Mouse (Mus musculus): ENCODE results near the gene Trit1. TPM values are rescaled to one million over a fixed set of nuclear protein-coding genes. Genes with fewer than 3 reads are reported as not detected.

Gene Trit1
- polyA plus RNA-seq, 1 experiment from 2014 or later: 29.4 TPM

- no peak overlapping the region for H3K27ac ChIP-seq (ENCODE audit: low read depth, low read length)
- H3K36me3 ChIP-seq (ENCODE audit: control insufficient read depth, insufficient read depth, low read length): no peaks in the 10 kb centered on the region
- H3K9ac ChIP-seq (ENCODE audit: low read length): no peak overlapping the region
- no peaks in the 10 kb centered on the region for H3K9me3 ChIP-seq (replicated peaks; ENCODE audit: control insufficient read depth, low read length)
- no peaks in the 10 kb centered on the region for H3K27me3 ChIP-seq (replicated peaks; ENCODE audit: control insufficient read depth, insufficient read depth, low read length)
- no peaks in the 10 kb centered on the region for H3K4me1 ChIP-seq (ENCODE audit: control insufficient read depth, insufficient read depth, low read length)
- no peak overlapping the region for H3K4me3 ChIP-seq (ENCODE audit: low read depth, low read length)
- 76% methylated on average over 8 of the region's 8 CpGs for WGBS
- DNase-seq (ENCODE audit: low spot score) (no peak), ATAC-seq (no peak)
- H3K4me2 ChIP-seq (ENCODE audit: low read length): no peak overlapping the region
Measured at GRCm38 (mm10) chr4:123076928-123077327, 60.5 kb downstream of the Trit1 start.

DNA sequence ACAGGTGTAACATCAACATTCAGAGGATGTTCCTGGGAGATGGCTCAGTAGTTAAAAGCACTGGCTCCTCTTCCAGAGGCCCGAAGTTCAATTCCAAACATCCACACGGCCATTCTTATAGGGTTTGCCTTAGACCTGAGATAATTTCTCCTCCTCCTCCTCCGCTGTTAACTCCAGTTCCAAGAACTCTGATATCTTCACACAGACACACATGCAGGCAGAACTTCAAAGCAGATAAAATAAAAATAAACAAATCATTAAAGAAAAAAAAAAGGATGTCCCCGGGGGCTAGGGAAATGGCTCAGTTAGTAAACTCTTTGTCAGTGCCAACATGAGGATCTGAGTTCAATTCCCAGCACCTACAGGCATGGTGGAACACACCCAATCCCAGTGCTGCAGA, 61.8 kb downstream of the Trit1 start:
- no peak overlapping the region for H3K27ac ChIP-seq (ENCODE audit: low read depth, low read length)
- H3K4me2 ChIP-seq (ENCODE audit: low read length): no peak overlapping the region
- H3K4me3 ChIP-seq (ENCODE audit: low read depth, low read length): no peak overlapping the region
- 84% methylated on average over 4 of the region's 4 CpGs for WGBS
- no peaks in the 10 kb centered on the region for H3K27me3 ChIP-seq (replicated peaks; ENCODE audit: control insufficient read depth, insufficient read depth, low read length)
- DNase-seq (ENCODE audit: low spot score) (no peak), ATAC-seq (no peak)
- no peaks in the 10 kb centered on the region for H3K36me3 ChIP-seq (ENCODE audit: control insufficient read depth, insufficient read depth, low read length)
- H3K9ac ChIP-seq (ENCODE audit: low read length): no peak overlapping the region
- no peaks in the 10 kb centered on the region for H3K9me3 ChIP-seq (replicated peaks; ENCODE audit: control insufficient read depth, low read length)
- H3K4me1 ChIP-seq (ENCODE audit: control insufficient read depth, insufficient read depth, low read length): no peaks in the 10 kb centered on the region

DNA sequence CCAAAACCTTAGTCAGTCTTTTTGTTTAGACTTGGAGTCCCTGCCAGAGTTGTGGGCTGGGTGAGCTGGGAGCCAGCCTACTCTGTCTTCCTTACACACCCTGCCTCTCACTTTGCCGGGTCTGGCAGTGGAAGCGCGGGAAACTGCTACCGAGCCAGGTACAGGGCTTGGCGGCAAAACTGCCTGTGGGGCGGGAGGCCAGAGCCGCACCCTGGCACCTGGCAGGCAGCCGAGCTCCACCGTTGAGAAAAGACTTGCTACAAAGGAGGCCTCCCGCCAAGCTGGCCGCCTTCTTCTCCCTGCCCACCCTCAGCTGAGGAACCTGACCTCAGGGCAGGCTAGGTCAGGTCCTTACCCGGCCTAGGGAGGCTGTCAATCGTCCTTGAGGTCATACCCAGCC, 64.4 kb downstream of the Trit1 start:
- Histone ChIP-seq H3K9ac (ENCODE audit: low read length) (no peak overlapping the region), H3K4me1 (ENCODE audit: control insufficient read depth, insufficient read depth, low read length) (no peaks in the 10 kb centered on the region), H3K27me3 (replicated peaks; ENCODE audit: control insufficient read depth, insufficient read depth, low read length) (no peaks in the 10 kb centered on the region), H3K9me3 (replicated peaks; ENCODE audit: control insufficient read depth, low read length) (no peaks in the 10 kb centered on the region), H3K27ac (ENCODE audit: low read depth, low read length) (no peak overlapping the region), H3K4me2 (ENCODE audit: low read length) (no peak overlapping the region), H3K4me3 (ENCODE audit: low read depth, low read length) (no peak overlapping the region), H3K36me3 (ENCODE audit: control insufficient read depth, insufficient read depth, low read length) (no peaks in the 10 kb centered on the region)
- DNase-seq (ENCODE audit: low spot score) (no peak), ATAC-seq (no peak)
- WGBS: 29% methylated on average over 13 of the region's 13 CpGs

DNA sequence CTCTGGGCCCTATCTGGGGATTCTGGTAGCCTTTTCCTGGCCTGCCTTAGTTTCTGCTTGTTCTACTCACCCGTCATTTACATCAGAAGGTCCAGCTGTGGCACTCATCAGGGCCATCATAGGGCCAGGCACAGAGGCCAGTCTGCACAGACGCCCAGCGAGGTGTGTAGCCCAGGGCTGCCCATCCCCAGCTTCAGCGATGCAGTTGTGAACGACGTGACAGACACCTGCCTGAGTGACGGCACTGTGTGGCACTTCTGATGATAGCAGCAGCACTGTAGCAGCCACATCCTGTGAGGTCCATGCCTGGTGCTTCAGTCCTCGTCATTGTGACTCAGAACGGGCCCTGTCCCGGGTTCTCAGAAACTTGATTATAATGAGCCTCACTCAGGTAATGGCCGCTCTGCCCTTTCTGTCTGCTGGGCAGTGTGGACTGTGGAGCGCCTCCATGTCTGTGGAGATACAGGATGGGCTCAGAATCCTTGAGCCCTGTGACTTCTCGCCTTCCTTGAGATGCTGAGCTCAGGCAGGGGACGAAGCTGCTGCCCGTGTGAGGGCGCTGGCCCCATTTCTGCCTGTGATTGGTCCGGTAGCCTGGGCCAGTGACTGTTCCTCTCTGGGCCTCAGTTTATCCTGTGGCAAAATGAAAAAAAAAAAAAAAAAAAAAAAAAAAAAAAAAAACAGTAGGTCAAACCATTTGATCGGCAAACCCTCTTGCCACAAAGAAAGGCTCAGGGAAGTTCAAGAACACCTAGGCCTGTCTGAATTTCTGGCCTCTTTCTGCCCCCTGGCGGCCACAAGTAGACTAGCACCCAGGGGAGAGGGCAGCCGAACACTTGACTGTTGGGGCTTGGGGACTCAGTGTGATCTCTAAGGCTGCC, 66.1 kb downstream of the Trit1 start:
- no peaks in the 10 kb centered on the region for H3K36me3 ChIP-seq (ENCODE audit: control insufficient read depth, insufficient read depth, low read length)
- 72% methylated on average over 20 of the region's 20 CpGs for WGBS
- H3K4me1 ChIP-seq (ENCODE audit: control insufficient read depth, insufficient read depth, low read length): no peaks in the 10 kb centered on the region
- ATAC-seq (peak; percentile 77), DNase-seq (ENCODE audit: low spot score) (peak; percentile 85)
- H3K9ac ChIP-seq (ENCODE audit: low read length): no peak overlapping the region
- no peaks in the 10 kb centered on the region for H3K27me3 ChIP-seq (replicated peaks; ENCODE audit: control insufficient read depth, insufficient read depth, low read length)
- no peak overlapping the region for H3K4me3 ChIP-seq (ENCODE audit: low read depth, low read length)
- no peak overlapping the region for H3K27ac ChIP-seq (ENCODE audit: low read depth, low read length)
- H3K4me2 ChIP-seq (ENCODE audit: low read length): no peak overlapping the region
- H3K9me3 ChIP-seq (replicated peaks; ENCODE audit: control insufficient read depth, low read length): no peaks in the 10 kb centered on the region

DNA sequence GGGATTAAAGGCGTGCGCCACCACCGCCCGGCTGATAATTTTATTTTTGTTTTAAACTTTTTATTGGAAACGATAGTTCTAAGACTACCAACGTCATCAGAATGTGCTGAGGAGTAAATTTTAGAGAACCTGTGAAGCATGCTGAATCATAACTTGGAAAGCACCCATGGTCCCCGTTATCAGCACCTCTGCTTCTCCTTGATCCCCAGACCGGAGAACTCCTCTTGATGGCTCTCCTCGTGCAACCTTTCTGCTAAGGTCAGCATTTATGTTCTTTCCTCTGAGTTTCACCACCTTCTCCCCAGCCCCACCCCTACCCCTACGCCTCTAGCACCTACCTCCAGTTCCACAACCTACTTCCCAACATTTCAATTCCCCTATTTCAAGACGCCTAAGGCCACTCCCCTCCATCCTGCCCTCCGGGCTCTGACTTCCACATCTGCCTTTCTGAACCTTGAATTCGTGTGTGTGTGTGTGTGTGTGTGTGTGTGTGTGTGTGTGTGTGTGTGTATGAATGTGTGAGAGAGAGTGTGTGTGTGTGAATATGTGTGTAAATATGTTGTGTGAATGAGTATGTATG, 67.0 kb downstream of the Trit1 start:
- no peak overlapping the region for H3K4me3 ChIP-seq (ENCODE audit: low read depth, low read length)
- no peak overlapping the region for H3K27ac ChIP-seq (ENCODE audit: low read depth, low read length)
- no peaks in the 10 kb centered on the region for H3K4me1 ChIP-seq (ENCODE audit: control insufficient read depth, insufficient read depth, low read length)
- H3K27me3 ChIP-seq (replicated peaks; ENCODE audit: control insufficient read depth, insufficient read depth, low read length): no peaks in the 10 kb centered on the region
- H3K4me2 ChIP-seq (ENCODE audit: low read length): no peak overlapping the region
- WGBS: 67% methylated on average over 13 of the region's 13 CpGs
- no peaks in the 10 kb centered on the region for H3K9me3 ChIP-seq (replicated peaks; ENCODE audit: control insufficient read depth, low read length)
- H3K9ac ChIP-seq (ENCODE audit: low read length): no peak overlapping the region
- H3K36me3 ChIP-seq (ENCODE audit: control insufficient read depth, insufficient read depth, low read length): no peaks in the 10 kb centered on the region
- ATAC-seq: no peak
- DNase-seq (ENCODE audit: low spot score): no peak

- H3K9me3 ChIP-seq (replicated peaks; ENCODE audit: control insufficient read depth, low read length): no peaks in the 10 kb centered on the region
- H3K27ac ChIP-seq (ENCODE audit: low read depth, low read length): no peak overlapping the region
- H3K4me3 ChIP-seq (ENCODE audit: low read depth, low read length): no peak overlapping the region
- 81% methylated on average over 2 of the region's 2 CpGs for WGBS
- H3K4me2 ChIP-seq (ENCODE audit: low read length): no peak overlapping the region
- no peaks in the 10 kb centered on the region for H3K27me3 ChIP-seq (replicated peaks; ENCODE audit: control insufficient read depth, insufficient read depth, low read length)
- ATAC-seq: no peak
- H3K36me3 ChIP-seq (ENCODE audit: control insufficient read depth, insufficient read depth, low read length): no peaks in the 10 kb centered on the region
- H3K4me1 ChIP-seq (ENCODE audit: control insufficient read depth, insufficient read depth, low read length): no peaks in the 10 kb centered on the region
- no peak for DNase-seq (ENCODE audit: low spot score)
- no peak overlapping the region for H3K9ac ChIP-seq (ENCODE audit: low read length)
Measured at GRCm38 (mm10) chr4:123085290-123085689, 68.9 kb downstream of the Trit1 start.

DNA sequence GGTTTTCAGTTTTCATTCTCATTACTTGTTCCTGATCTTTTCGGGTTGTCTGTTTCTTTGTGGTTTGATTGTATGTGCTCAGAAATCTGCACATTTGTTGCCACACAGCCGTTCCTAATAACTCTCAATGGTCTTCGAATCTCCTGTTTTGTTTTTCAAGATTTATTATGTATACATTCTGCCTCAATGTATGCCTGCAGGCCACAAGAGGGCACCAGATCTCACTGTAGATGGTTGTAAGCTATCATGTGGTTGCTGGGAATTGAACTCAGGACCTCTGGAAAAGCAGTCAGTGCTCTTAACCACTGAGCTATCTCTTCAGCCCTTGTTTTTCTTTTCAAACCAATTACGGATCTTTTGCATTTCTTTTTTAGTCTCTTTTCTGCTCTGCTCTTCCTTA, 70.0 kb downstream of the Trit1 start:
- Histone ChIP-seq H3K4me2 (ENCODE audit: low read length) (no peak overlapping the region), H3K4me1 (ENCODE audit: control insufficient read depth, insufficient read depth, low read length) (no peaks in the 10 kb centered on the region), H3K36me3 (ENCODE audit: control insufficient read depth, insufficient read depth, low read length) (no peaks in the 10 kb centered on the region), H3K27ac (ENCODE audit: low read depth, low read length) (no peak overlapping the region), H3K4me3 (ENCODE audit: low read depth, low read length) (no peak overlapping the region), H3K9ac (ENCODE audit: low read length) (no peak overlapping the region), H3K27me3 (replicated peaks; ENCODE audit: control insufficient read depth, insufficient read depth, low read length) (no peaks in the 10 kb centered on the region), H3K9me3 (replicated peaks; ENCODE audit: control insufficient read depth, low read length) (no peaks in the 10 kb centered on the region)
- no peak for ATAC-seq
- WGBS: 90% methylated on average over 4 of the region's 4 CpGs
- no peak for DNase-seq (ENCODE audit: low spot score)

- no peaks in the 10 kb centered on the region for H3K27me3 ChIP-seq (replicated peaks; ENCODE audit: control insufficient read depth, insufficient read depth, low read length)
- no peak overlapping the region for H3K4me3 ChIP-seq (ENCODE audit: low read depth, low read length)
- no peak overlapping the region for H3K27ac ChIP-seq (ENCODE audit: low read depth, low read length)
- ATAC-seq (no peak), DNase-seq (ENCODE audit: low spot score) (no peak)
- no peak overlapping the region for H3K4me2 ChIP-seq (ENCODE audit: low read length)
- no peaks in the 10 kb centered on the region for H3K4me1 ChIP-seq (ENCODE audit: control insufficient read depth, insufficient read depth, low read length)
- H3K36me3 ChIP-seq (ENCODE audit: control insufficient read depth, insufficient read depth, low read length): no peaks in the 10 kb centered on the region
- WGBS: 68% methylated on average over 5 of the region's 5 CpGs
- H3K9me3 ChIP-seq (replicated peaks; ENCODE audit: control insufficient read depth, low read length): no peaks in the 10 kb centered on the region
- no peak overlapping the region for H3K9ac ChIP-seq (ENCODE audit: low read length)
Measured at GRCm38 (mm10) chr4:123092621-123093020, 76.2 kb downstream of the Trit1 start.

DNA sequence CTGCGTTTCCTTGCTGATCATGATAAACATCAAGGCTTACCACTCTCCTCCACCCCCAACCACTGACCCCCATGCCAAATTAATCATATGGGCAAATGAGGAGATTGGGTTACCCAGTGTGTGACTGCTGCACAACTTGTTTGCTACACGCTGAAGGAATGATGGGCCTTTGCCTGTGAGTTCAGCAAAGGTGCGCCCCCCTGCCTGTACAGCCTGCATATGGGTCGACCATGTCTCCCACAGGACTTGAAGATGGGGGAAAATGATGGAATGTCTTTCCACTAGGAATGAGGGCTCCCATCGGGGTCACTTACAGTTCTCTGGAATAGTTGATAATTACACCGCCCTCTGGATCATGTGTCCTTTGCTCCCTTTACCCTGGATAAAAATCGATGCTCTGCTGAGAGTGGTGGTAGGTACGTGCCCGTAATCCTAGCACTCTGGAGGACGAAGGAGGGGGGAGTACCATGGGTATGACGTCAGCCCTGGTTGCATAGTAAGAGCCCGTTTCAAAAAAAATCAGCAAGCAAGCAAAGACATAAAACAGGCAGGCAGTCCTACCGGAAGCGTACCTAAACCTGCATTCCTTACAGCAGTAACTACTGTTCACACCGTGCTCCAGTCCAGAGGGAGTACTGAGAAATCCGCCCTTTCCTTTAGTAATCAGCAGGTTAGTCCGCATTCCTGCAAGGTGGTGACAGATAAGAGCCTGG, 76.8 kb downstream of the Trit1 start:
- 67% methylated on average over 17 of the region's 17 CpGs for WGBS
- Histone ChIP-seq H3K27ac (ENCODE audit: low read depth, low read length) (no peak overlapping the region), H3K9ac (ENCODE audit: low read length) (no peak overlapping the region), H3K4me3 (ENCODE audit: low read depth, low read length) (no peak overlapping the region), H3K9me3 (replicated peaks; ENCODE audit: control insufficient read depth, low read length) (no peaks in the 10 kb centered on the region), H3K27me3 (replicated peaks; ENCODE audit: control insufficient read depth, insufficient read depth, low read length) (no peaks in the 10 kb centered on the region), H3K4me1 (ENCODE audit: control insufficient read depth, insufficient read depth, low read length) (no peaks in the 10 kb centered on the region), H3K36me3 (ENCODE audit: control insufficient read depth, insufficient read depth, low read length) (no peaks in the 10 kb centered on the region), H3K4me2 (ENCODE audit: low read length) (no peak overlapping the region)
- ATAC-seq (no peak), DNase-seq (ENCODE audit: low spot score) (no peak)

Data from forebrain, embryonic 14.5 days (tissue).